ENCODE assay signal across 10 mouse cellular contexts in the genomic region with DNA sequence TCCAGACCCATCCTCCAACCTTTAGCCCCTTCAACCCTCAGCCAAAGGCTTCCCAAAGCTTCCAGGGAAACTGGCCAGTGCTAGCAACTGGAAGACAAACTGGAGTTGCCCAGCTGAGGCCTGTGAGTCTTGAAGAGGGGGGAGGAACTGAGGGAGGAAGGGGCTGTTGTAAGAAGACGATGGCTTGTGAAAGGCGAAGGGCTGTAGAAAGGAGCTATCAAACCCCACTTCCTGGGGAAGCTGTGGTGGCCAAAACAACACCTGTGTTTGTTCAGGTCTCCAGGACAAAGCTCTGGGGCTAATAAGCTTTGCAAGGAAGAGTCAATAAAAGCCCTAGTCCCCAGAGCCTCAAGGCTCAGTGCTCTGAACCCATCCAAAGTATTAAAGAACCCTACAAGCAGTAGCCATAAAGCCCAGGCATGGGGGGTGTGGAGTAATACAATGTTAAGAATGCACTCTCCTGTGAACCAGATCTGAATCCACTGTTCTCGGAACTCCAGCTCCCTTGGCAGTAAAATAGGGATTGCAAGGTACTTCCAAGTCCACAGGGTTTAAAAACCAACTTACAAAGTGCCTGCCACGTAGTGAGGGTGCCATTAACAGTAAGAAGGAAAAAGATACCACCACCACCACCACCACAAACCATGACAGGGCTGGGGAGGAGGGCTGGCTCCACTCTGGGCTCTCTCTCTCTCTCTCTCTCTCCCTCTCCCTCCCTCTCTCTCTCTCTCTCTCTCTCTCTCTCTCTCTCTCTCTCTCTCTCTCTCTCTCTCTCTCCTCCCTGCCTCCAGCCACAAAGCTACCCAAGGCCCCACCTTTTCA. TPM values are rescaled to one million over a fixed set of nuclear protein-coding genes. Genes with fewer than 3 reads are reported as not detected.
DNase-seq lines count a peak whose midpoint lies in the region; ATAC-seq and TF ChIP-seq lines count a peak whose summit lies in the region.
"Had no signal": no experiment of that assay in that cellular context is flagged by ENCODE, and none has a peak within 500 bp of the region (broad histone marks: within the 10 kb centered on the region; RNA-seq: fewer than 3 reads in every experiment).

No protein-coding gene starts in this region.

- H3K27me3 ChIP-seq in kidney, postnatal 0 days (ENCODE audit: insufficient read depth, low read length), result no peaks in the 10 kb centered on the region
- no peaks in the 10 kb centered on the region for H3K27me3 ChIP-seq in limb, embryonic 14.5 days (ENCODE audit: control insufficient read depth, insufficient read depth, low read length)

- H3K9me3 ChIP-seq in kidney, postnatal 0 days (replicated peaks; ENCODE audit: low read length), result no peaks in the 10 kb centered on the region
- H3K9me3 ChIP-seq in limb, embryonic 14.5 days (ENCODE audit: control insufficient read depth, low read length), result no peaks in the 10 kb centered on the region

- H3K9ac ChIP-seq in kidney, postnatal 0 days (ENCODE audit: low read depth, low read length), result no peak overlapping the region
- no peak overlapping the region for H3K9ac ChIP-seq in limb, embryonic 14.5 days (ENCODE audit: low read depth, low read length, severe bottlenecking)

- peak overlapping the region; percentile 61; the same call in 1 of the 2 replicates for H3K27ac ChIP-seq in kidney, postnatal 0 days
- H3K27ac ChIP-seq in limb, embryonic 14.5 days (replicated peaks; ENCODE audit: low read depth, low read length), result peak overlapping the region; percentile 15; the same call in 1 of the 2 replicates
- H3K27ac ChIP-seq: hindbrain, postnatal 0 days had no signal

- no peak for ATAC-seq in CD4-positive, CD25-positive, alpha-beta regulatory T cell, adult 4 months
- no peak for ATAC-seq in kidney, postnatal 0 days (replicated peaks; ENCODE audit: low FRiP score, low read depth)
- peak; percentile 20; the same call in 1 of the 2 replicates for ATAC-seq in limb, embryonic 14.5 days (ENCODE audit: low FRiP score, low read depth)
- ATAC-seq: hindbrain, postnatal 0 days; midbrain, embryonic 16.5 days had no signal

- 37% methylated on average over 4 of the region's 4 CpGs for WGBS in kidney, postnatal 0 days
- WGBS in limb, embryonic 14.5 days, result 18% methylated on average over 4 of the region's 4 CpGs

- DNase-seq in CD4-positive, CD25-positive, alpha-beta regulatory T cell, adult 2 months (ENCODE audit: low read depth, low spot score), result peak; percentile 24
- no peak for DNase-seq in kidney, postnatal 0 days (ENCODE audit: low spot score)
- DNase-seq in kidney, adult 18-20 months, result no peak
- peak; percentile 58 for DNase-seq in adipocyte (ENCODE audit: low spot score)
- DNase-seq in limb, embryonic 14.5 days (ENCODE audit: low spot score), result no peak
- DNase-seq in urinary bladder, postnatal 10 days (ENCODE audit: low spot score), result no peak
- no peak for DNase-seq in urinary bladder, adult 18-20 months (ENCODE audit: low spot score in 2 of 2)

- TF ChIP-seq POLR2A in limb, embryonic 14.5 days (IDR thresholded peaks at IDR 0.05; ENCODE audit: borderline replicate concordance, extremely low read depth, insufficient read depth, insufficient read length), result no peak

- peaks cover 7% of the 10 kb centered on the region; the same call in 1 of the 2 replicates for H3K36me3 ChIP-seq in kidney, postnatal 0 days (ENCODE audit: insufficient read depth, low read length)
- peaks cover 18% of the 10 kb centered on the region for H3K36me3 ChIP-seq in limb, embryonic 14.5 days (ENCODE audit: control insufficient read depth, insufficient read depth, low read length)

- peaks cover 42% of the 10 kb centered on the region for H3K4me1 ChIP-seq in kidney, postnatal 0 days (replicated peaks; ENCODE audit: insufficient read depth, low read length)
- H3K4me1 ChIP-seq in limb, embryonic 14.5 days (ENCODE audit: control insufficient read depth, insufficient read depth, low read length), result peaks cover 45% of the 10 kb centered on the region

- H3K4me2 ChIP-seq in kidney, postnatal 0 days (ENCODE audit: low read length), result no peak overlapping the region
- no peak overlapping the region for H3K4me2 ChIP-seq in limb, embryonic 14.5 days (replicated peaks; ENCODE audit: low read depth, low read length, severe bottlenecking)

- no peak for TF ChIP-seq CTCF in kidney, postnatal 0 days (IDR thresholded peaks at IDR 0.05; ENCODE audit: low read depth)

- no peak overlapping the region for H3K4me3 ChIP-seq in kidney, postnatal 0 days (replicated peaks; ENCODE audit: low read depth, low read length)
- H3K4me3 ChIP-seq in limb, embryonic 14.5 days (replicated peaks; ENCODE audit: low read length), result no peak overlapping the region

RNA-seq across cellular contexts. Expression of a gene that starts 49.2 kb away (rescaled TPM):
- polyA plus RNA-seq in CD4-positive, CD25-positive, alpha-beta regulatory T cell, adult 4 months (2017; shearing (Covaris generic)), result 10 to 100 TPM; 47.8 to 47.9 TPM
- polyA plus RNA-seq in kidney, postnatal 0 days (2015; fragmentation: Nextera tagmentation; extraction: Ambion mirVana), result 32.5 and 37.1 TPM in 2 replicates
- 92.3 and 95.9 TPM in 2 replicates for polyA plus RNA-seq in limb, embryonic 14.5 days (2012; rRNA removed)
- 35.8 and 39.1 TPM in 2 replicates for polyA plus RNA-seq in limb, embryonic 14.5 days (2014; fragmentation: Nextera tagmentation; extraction: Ambion mirVana)

Comparison
In these comparisons a context has a peak if more than half of its experiments do, and no peak if none do; other contexts are left out.
1. DNase-seq: peak in CD4-positive, CD25-positive, alpha-beta regulatory T cell, adult 2 months (single experiment) and adipocyte (single experiment); none in kidney, postnatal 0 days (single experiment), kidney, adult 18-20 months (single experiment), limb, embryonic 14.5 days (single experiment), urinary bladder, postnatal 10 days (single experiment) and urinary bladder, adult 18-20 months (0 of 2).